ENCODE assay signal across 11 mouse cellular contexts in the genomic region with DNA sequence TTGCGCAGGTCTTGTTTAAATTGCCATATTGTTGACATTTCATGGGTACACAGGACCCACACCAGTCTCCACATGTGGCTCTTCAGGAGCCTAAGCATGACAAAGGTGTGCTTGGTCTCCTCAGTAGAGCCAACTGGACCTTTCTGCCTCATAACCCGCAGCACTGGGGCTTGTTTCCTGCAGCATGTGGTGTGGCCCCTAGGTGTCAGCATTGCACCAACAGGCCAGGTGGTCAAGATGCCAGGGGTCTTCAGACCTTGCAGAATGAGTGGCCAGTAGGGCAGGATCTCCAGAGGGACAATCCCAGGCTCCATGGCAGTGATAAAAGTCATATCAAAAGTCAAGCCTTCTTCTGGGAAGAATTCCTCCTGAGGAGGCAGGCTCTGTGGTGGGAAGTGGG.
DNase-seq lines count a peak whose midpoint lies in the region; ATAC-seq and TF ChIP-seq lines count a peak whose summit lies in the region.
"Had no signal": no experiment of that assay in that cellular context is flagged by ENCODE, and none has a peak within 500 bp of the region (broad histone marks: within the 10 kb centered on the region; RNA-seq: fewer than 3 reads in every experiment).

No protein-coding gene starts in this region.

- peak; percentile 25 for DNase-seq in hindbrain, embryonic 11.5 days (ENCODE audit: low spot score)
- peak; percentile 6 for DNase-seq in lung, embryonic 14.5 days
- no peak for DNase-seq in lung, postnatal 25 days (ENCODE audit: low spot score)
- DNase-seq in Patski (ENCODE audit: low read depth, low spot score): no peak
- peak; percentile 48 for DNase-seq in embryo, embryonic 9.5 days (ENCODE audit: extremely low spot score)
- DNase-seq in frontal cortex, adult 2 months (ENCODE audit: extremely low spot score in 1 of 2, low spot score in 1 of 2): no peak
- no peak for DNase-seq in thymus, postnatal 25 days
- DNase-seq: cerebellum, adult 11 months; lung, postnatal 4 days; thymus, postnatal 4 days had no signal

- H3K4me1 ChIP-seq in hindbrain, embryonic 11.5 days (replicated peaks; ENCODE audit: control insufficient read depth, insufficient read depth, low read length): no peaks in the 10 kb centered on the region
- no peaks in the 10 kb centered on the region for H3K4me1 ChIP-seq in hindbrain, embryonic 12.5 days
- no peaks in the 10 kb centered on the region for H3K4me1 ChIP-seq in lung, embryonic 14.5 days (ENCODE audit: insufficient read depth)

- ATAC-seq in hindbrain, embryonic 11.5 days (ENCODE audit: low FRiP score): no peak
- ATAC-seq in hindbrain, embryonic 12.5 days (ENCODE audit: low FRiP score): no peak
- no peak for ATAC-seq in lung, embryonic 14.5 days (ENCODE audit: insufficient read depth)
- ATAC-seq in Patski: no peak

- CTCF ChIA-PET in Patski (lab: Charles Lee): interaction anchor here (1.7 kb wide), 1 partner anchor 26 kb away, joined by 3 read pairs; no protein-coding TSS in a partner anchor

- TF ChIP-seq CTCF in lung, embryonic 14.5 days (IDR thresholded peaks at IDR 0.05; ENCODE audit: low read depth): peak; percentile 50
- peak; percentile 47 for TF ChIP-seq CTCF in Patski (IDR thresholded peaks at IDR 0.05)

- no peaks in the 10 kb centered on the region for H3K9me3 ChIP-seq in hindbrain, embryonic 11.5 days (ENCODE audit: control insufficient read depth, low read length)
- H3K9me3 ChIP-seq in hindbrain, embryonic 12.5 days (replicated peaks): no peaks in the 10 kb centered on the region
- no peaks in the 10 kb centered on the region for H3K9me3 ChIP-seq in lung, embryonic 14.5 days (ENCODE audit: low read depth, low read length)

- 59% methylated on average over 2 of the region's 2 CpGs for WGBS in hindbrain, embryonic 11.5 days
- 69% methylated on average over 2 of the region's 2 CpGs for WGBS in hindbrain, embryonic 12.5 days
- WGBS in lung, embryonic 14.5 days: 59% methylated on average over 2 of the region's 2 CpGs

- H3K36me3 ChIP-seq in hindbrain, embryonic 11.5 days (ENCODE audit: control insufficient read depth, insufficient read depth, low read length): no peaks in the 10 kb centered on the region
- H3K36me3 ChIP-seq in hindbrain, embryonic 12.5 days: no peaks in the 10 kb centered on the region
- no peaks in the 10 kb centered on the region for H3K36me3 ChIP-seq in lung, embryonic 14.5 days (ENCODE audit: insufficient read depth)

- POLR2A ChIA-PET in Patski (lab: Charles Lee): no interaction called here

- in situ Hi-C loops in Patski (cut with MboI; ENCODE audit: low pct_unique_long_range_greater_than_20kb): no loop called here

- H3K4me2 ChIP-seq in hindbrain, embryonic 11.5 days (replicated peaks; ENCODE audit: low read depth, low read length): no peak overlapping the region
- H3K4me2 ChIP-seq in hindbrain, embryonic 12.5 days (replicated peaks): no peak overlapping the region
- no peak overlapping the region for H3K4me2 ChIP-seq in lung, embryonic 14.5 days

- no peak overlapping the region for H3K27ac ChIP-seq in hindbrain, embryonic 11.5 days (ENCODE audit: low read depth, low read length)
- no peak overlapping the region for H3K27ac ChIP-seq in hindbrain, embryonic 12.5 days
- no peak overlapping the region for H3K27ac ChIP-seq in lung, embryonic 14.5 days (ENCODE audit: low read depth)

- H3K9ac ChIP-seq in hindbrain, embryonic 11.5 days (ENCODE audit: low read depth, low read length): no peak overlapping the region
- no peak overlapping the region for H3K9ac ChIP-seq in hindbrain, embryonic 12.5 days
- H3K9ac ChIP-seq in lung, embryonic 14.5 days: no peak overlapping the region

- no peaks in the 10 kb centered on the region for H3K27me3 ChIP-seq in hindbrain, embryonic 11.5 days (ENCODE audit: control insufficient read depth, insufficient read depth, low read length)
- H3K27me3 ChIP-seq in hindbrain, embryonic 12.5 days: no peaks in the 10 kb centered on the region
- H3K27me3 ChIP-seq in lung, embryonic 14.5 days (ENCODE audit: insufficient read depth, low read length): no peaks in the 10 kb centered on the region
- H3K27me3 ChIP-seq in Patski: no peaks in the 10 kb centered on the region

- H3K4me3 ChIP-seq in hindbrain, embryonic 11.5 days (ENCODE audit: low read depth, low read length): no peak overlapping the region
- H3K4me3 ChIP-seq in hindbrain, embryonic 12.5 days: no peak overlapping the region
- no peak overlapping the region for H3K4me3 ChIP-seq in lung, embryonic 14.5 days (ENCODE audit: low read depth, low read length)

Comparison
In these comparisons a context has a peak if more than half of its experiments do, and no peak if none do; other contexts are left out.
1. DNase-seq: peak in hindbrain, embryonic 11.5 days (single experiment), lung, embryonic 14.5 days (single experiment) and embryo, embryonic 9.5 days (single experiment); none in lung, postnatal 25 days (single experiment), Patski (single experiment), frontal cortex, adult 2 months (0 of 2) and thymus, postnatal 25 days (single experiment).